Mouse (Mus musculus) liver, embryonic 11.5 days (tissue): ENCODE results near the gene Coro2a. TPM values are rescaled to one million over a fixed set of nuclear protein-coding genes. Genes with fewer than 3 reads are reported as not detected.

ENCODE experiments used
- ATAC-seq: fragments of 200-750 bp; cut with Nextera tagmentation; replicated peaks from 2 replicates; pipeline ENCODE4 v1.8.0; 2017; ENCODE audit warnings: moderate number of reproducible peaks, mild to moderate bottlenecking, moderate TSS enrichment, moderate library complexity; ENCODE audit not compliant: low FRiP score
- DNase-seq: peaks from one replicate; pipeline ENCODE4 v3.0.0-alpha.2; 2017; ENCODE audit warnings: low spot score
- H3K27ac ChIP-seq: fragments of 300-500 bp; sonication (generic); 2 replicates; pipeline ENCODE4 v1.5.1; 2014; ENCODE audit warnings: mild to moderate bottlenecking, low read depth, low read length, control low read depth
- H3K27me3 ChIP-seq: fragments of 300-500 bp; sonication (generic); replicated peaks from 2 replicates; pipeline ENCODE4 v1.6.1; 2014; ENCODE audit warnings: low read length, mixed read lengths; ENCODE audit not compliant: control insufficient read depth, insufficient read depth
- H3K36me3 ChIP-seq: fragments of 300-500 bp; sonication (generic); 2 replicates; pipeline ENCODE4 v1.6.1; 2014; ENCODE audit warnings: mild to moderate bottlenecking, low read length, moderate library complexity, mixed read lengths; ENCODE audit not compliant: control insufficient read depth, insufficient read depth
- H3K4me1 ChIP-seq: fragments of 300-500 bp; sonication (generic); replicated peaks from 2 replicates; pipeline ENCODE4 v1.6.1; 2014; ENCODE audit warnings: low read length, mixed read lengths; ENCODE audit not compliant: control insufficient read depth, insufficient read depth
- H3K4me2 ChIP-seq: fragments of 300-500 bp; sonication (generic); 2 replicates; pipeline ENCODE4 v1.6.1; 2014; ENCODE audit warnings: mild to moderate bottlenecking, control low read depth, moderate library complexity
- H3K4me3 ChIP-seq: fragments of 300-500 bp; sonication (generic); 2 replicates; pipeline ENCODE4 v1.5.1; 2014; ENCODE audit warnings: low read depth, low read length, control low read depth
- H3K9ac ChIP-seq: fragments of 300-500 bp; sonication (generic); 2 replicates; pipeline ENCODE4 v1.6.1; 2014; ENCODE audit warnings: low read depth, low read length, control low read depth
- H3K9me3 ChIP-seq: fragments of 300-500 bp; sonication (generic); 2 replicates; pipeline ENCODE4 v1.6.1; 2016; ENCODE audit warnings: low read length, inconsistent platforms, mixed read lengths; ENCODE audit not compliant: control insufficient read depth
- WGBS: fragments of 180-500 bp; shearing (Covaris S2); extraction: QIAGEN DNeasy Blood & Tissue Kit; methylation state at CpG from one replicate; pipeline ENCODE4 v1.1.7; 2014; 5-methylcytosine and 5-hydroxymethylcytosine counted together
- polyA plus RNA-seq: library from polyadenylated mRNA; unstranded; fragments of >200 nt; fragmentation: Nextera tagmentation; extraction: Ambion mirVana; gene quantifications from 2 replicates; pipeline ENCODE4 v1.2.1, GENCODE M21; 2014

Gene Coro2a
- polyA plus RNA-seq, 1 experiment from 2014 or later = 4.8 TPM

DNA sequence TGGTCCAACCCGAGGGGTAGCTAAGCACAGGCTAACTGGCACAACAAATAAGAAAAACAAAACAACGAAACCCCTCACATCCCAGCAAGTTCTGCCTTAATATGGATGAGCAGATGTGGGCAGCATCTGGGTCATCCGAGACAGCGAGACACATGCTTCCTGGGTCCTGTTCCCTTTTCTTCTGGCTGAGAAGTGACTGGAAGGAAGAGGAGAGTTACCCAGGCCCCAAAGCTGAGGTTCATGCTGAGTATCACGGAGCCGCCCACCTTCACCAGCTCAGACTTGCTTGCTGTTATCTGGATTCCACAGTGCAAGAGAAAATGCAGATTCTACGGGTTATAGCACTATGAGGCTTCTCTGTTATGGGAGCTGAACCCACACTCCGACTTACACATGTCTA, 18.9 kb upstream of the Coro2a start:
- Histone ChIP-seq H3K4me2 (peak overlapping the region; percentile 61), H3K27ac (no peak overlapping the region), H3K9ac (no peak overlapping the region), H3K36me3 (no peaks in the 10 kb centered on the region), H3K4me3 (peak overlapping the region; percentile 35; the same call in 1 of the 2 replicates), H3K4me1 (peaks cover 11% of the 10 kb centered on the region; the same call in 1 of the 2 replicates), H3K27me3 (peaks cover 3% of the 10 kb centered on the region), H3K9me3 (no peaks in the 10 kb centered on the region)
- DNase-seq (no peak), ATAC-seq (no peak)
- WGBS = 58% methylated on average over 8 of the region's 8 CpGs

DNA sequence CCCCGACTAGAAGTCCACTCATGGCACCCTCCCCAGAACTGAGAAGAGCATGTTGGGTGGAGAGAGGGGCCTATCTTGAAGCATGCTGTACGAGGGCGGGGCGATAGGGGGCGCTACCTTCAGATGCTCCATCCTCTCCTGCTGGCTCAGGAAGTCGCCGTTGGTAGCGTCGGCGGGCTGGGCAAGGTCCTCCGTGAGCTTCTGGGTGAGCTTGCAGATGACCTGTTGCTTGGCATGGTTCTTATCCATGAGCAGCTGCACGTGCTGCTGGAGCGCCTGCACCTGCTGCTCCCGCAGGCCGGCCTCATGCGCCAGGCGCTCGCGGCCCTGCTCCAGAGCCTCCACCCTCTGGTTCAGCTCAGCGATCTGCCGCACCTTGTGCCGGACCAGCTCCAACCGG, 18.3 kb upstream of the Coro2a start:
- H3K4me1 ChIP-seq = peaks cover 11% of the 10 kb centered on the region; the same call in 1 of the 2 replicates
- peaks cover 3% of the 10 kb centered on the region for H3K27me3 ChIP-seq
- no peaks in the 10 kb centered on the region for H3K36me3 ChIP-seq
- no peaks in the 10 kb centered on the region for H3K9me3 ChIP-seq
- DNase-seq = peak; percentile 63
- 0 out of 2 replicates have a peak overlapping the region, but pooled peaks have one; percentile 17 for H3K9ac ChIP-seq
- peak; percentile 63 for ATAC-seq
- no peak overlapping the region for H3K27ac ChIP-seq
- peak overlapping the region; percentile 61 for H3K4me2 ChIP-seq
- WGBS = 15% methylated on average over 23 of the region's 23 CpGs
- peak overlapping the region; percentile 35 for H3K4me3 ChIP-seq

DNA sequence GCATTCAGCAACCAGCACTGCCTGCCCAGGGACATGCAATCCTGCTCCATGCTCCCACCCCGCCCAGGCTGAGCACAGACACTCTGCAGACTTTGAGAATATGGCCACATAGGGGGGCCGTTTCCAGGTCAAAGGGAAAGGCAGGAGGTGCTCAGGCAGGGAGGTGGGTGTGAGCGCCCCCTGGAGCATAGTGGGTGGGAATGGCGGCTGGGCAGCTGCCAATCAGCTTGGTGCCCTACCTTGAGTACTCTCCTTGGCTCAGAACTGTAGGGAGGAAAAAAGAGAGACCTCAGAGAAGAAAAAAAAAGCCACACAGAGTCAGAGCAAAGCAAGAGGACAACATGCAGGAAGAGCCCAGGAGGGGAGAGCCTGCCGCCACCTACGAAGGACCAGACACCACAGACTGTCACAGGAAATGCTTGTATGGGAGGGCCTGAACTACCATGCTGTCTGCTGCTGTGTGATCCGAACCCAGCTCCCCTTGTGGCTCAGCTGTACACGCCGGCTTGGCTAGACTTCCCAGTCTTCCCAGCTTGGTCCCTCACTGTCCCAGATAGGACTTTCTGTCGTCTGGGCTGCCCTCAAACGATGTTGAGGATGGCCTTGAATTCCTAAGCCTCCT, 16.3 kb upstream of the Coro2a start:
- Histone ChIP-seq H3K4me3 (no peak overlapping the region), H3K27me3 (peaks cover 7% of the 10 kb centered on the region), H3K4me2 (no peak overlapping the region), H3K36me3 (no peaks in the 10 kb centered on the region), H3K4me1 (peaks cover 20% of the 10 kb centered on the region), H3K9me3 (no peaks in the 10 kb centered on the region), H3K9ac (no peak overlapping the region), H3K27ac (no peak overlapping the region)
- 46% methylated on average over 11 of the region's 11 CpGs for WGBS
- ATAC-seq = no peak
- no peak for DNase-seq

- no peak overlapping the region for H3K9ac ChIP-seq
- no peaks in the 10 kb centered on the region for H3K36me3 ChIP-seq
- peaks cover 7% of the 10 kb centered on the region for H3K27me3 ChIP-seq
- H3K4me3 ChIP-seq = no peak overlapping the region
- H3K4me1 ChIP-seq = peaks cover 21% of the 10 kb centered on the region
- H3K9me3 ChIP-seq = no peaks in the 10 kb centered on the region
- H3K4me2 ChIP-seq = no peak overlapping the region
- DNase-seq (no peak), ATAC-seq (no peak)
- no peak overlapping the region for H3K27ac ChIP-seq
- 62% methylated on average over 6 of the region's 6 CpGs for WGBS
Observed at GRCm38 (mm10) chr4:46617408-46617807, 15.4 kb upstream of the Coro2a start.

DNA sequence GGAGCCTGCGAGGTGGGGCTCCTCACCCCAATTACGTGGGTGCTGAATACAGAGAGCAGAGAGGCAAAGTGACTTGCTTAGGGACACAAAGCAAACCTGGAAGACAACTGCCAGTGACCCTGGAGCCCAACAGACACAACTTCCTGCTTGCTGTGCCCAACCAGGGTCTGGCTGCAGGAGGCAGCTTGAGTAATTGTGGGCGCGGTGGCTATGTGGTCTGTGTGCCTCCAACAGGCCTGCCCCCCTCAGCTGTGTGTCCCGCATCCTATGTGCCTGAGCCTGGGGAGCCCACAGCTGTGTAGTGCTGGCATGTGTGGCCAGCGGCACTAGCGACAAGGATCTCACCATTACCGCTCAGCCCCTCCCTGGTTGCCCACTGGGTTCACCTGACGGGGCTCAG, 12.6 kb upstream of the Coro2a start:
- Histone ChIP-seq H3K27me3 (peaks cover 5% of the 10 kb centered on the region), H3K9me3 (no peaks in the 10 kb centered on the region), H3K4me2 (no peak overlapping the region), H3K9ac (no peak overlapping the region), H3K36me3 (no peaks in the 10 kb centered on the region), H3K27ac (no peak overlapping the region), H3K4me3 (no peak overlapping the region), H3K4me1 (peaks cover 11% of the 10 kb centered on the region)
- no peak for ATAC-seq
- no peak for DNase-seq
- WGBS = 51% methylated on average over 9 of the region's 9 CpGs

- no peak overlapping the region for H3K27ac ChIP-seq
- no peak overlapping the region for H3K4me2 ChIP-seq
- peaks cover 6% of the 10 kb centered on the region; the same call in 1 of the 2 replicates for H3K27me3 ChIP-seq
- ATAC-seq (no peak), DNase-seq (no peak)
- no peak overlapping the region for H3K4me3 ChIP-seq
- WGBS = 34% methylated on average over 12 of the region's 12 CpGs
- peaks cover 11% of the 10 kb centered on the region for H3K4me1 ChIP-seq
- H3K9ac ChIP-seq = no peak overlapping the region
- H3K36me3 ChIP-seq = no peaks in the 10 kb centered on the region
- H3K9me3 ChIP-seq = no peaks in the 10 kb centered on the region
Observed at GRCm38 (mm10) chr4:46613618-46614017, 11.6 kb upstream of the Coro2a start.

DNA sequence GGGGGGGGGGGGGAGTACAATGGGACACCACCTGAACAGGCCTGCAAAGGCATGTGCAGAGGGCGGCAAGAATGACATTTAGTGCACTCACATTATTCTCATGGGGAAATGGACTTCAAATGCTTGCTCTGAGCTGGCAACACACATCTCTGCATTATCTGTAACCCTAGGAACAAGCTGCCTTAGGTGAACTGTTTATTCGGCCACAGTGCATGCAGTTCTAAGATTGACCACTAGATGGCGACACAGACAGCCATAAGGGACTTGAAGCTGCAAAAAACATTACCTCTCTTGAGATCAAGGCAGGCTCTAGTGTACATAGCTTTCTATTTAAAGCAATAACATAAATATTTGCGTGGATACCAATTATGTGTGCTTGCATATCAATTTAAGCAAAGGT, 9.2 kb upstream of the Coro2a start:
- Histone ChIP-seq H3K27me3 (peaks cover 7% of the 10 kb centered on the region; the same call in 1 of the 2 replicates), H3K9ac (no peak overlapping the region), H3K4me2 (no peak overlapping the region), H3K4me3 (no peak overlapping the region), H3K9me3 (no peaks in the 10 kb centered on the region), H3K4me1 (peaks cover 11% of the 10 kb centered on the region), H3K36me3 (no peaks in the 10 kb centered on the region), H3K27ac (no peak overlapping the region)
- WGBS = 3% methylated on average over 4 of the region's 4 CpGs
- ATAC-seq (0 out of 2 replicates have a peak, but pooled peaks have one; percentile 34), DNase-seq (peak; percentile 77)

- DNase-seq (no peak), ATAC-seq (no peak)
- Histone ChIP-seq H3K4me3 (no peak overlapping the region), H3K9me3 (no peaks in the 10 kb centered on the region), H3K9ac (no peak overlapping the region), H3K4me1 (peaks cover 2% of the 10 kb centered on the region; the same call in 1 of the 2 replicates), H3K4me2 (no peak overlapping the region), H3K36me3 (no peaks in the 10 kb centered on the region), H3K27me3 (peaks cover 3% of the 10 kb centered on the region), H3K27ac (no peak overlapping the region)
- 78% methylated on average over 3 of the region's 3 CpGs for WGBS
Observed at GRCm38 (mm10) chr4:46607601-46608000, 5.6 kb upstream of the Coro2a start.

DNA sequence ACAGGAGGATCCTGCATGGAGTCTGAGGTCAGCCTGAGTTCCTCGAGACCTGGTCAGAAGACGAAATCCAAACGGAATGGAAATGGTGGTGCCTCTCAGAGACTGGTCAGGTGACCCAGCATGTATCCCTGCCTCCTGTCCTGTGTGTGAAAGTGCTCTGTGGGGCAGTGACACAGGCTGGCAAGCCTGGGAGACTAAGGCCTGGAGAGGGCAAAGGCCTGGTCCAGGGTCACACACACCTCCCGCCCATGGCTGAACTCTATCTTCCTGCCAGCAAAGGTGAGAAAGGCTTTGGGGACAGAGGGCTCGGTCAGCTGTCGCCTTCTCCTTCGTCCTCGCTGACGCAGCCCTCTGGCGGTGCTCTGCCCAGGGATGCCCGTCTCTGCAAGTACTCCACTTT, 3.4 kb upstream of the Coro2a start:
- H3K9me3 ChIP-seq = no peaks in the 10 kb centered on the region
- H3K27ac ChIP-seq = no peak overlapping the region
- no peak for ATAC-seq
- H3K4me1 ChIP-seq = peaks cover 7% of the 10 kb centered on the region; the same call in 1 of the 2 replicates
- no peaks in the 10 kb centered on the region for H3K36me3 ChIP-seq
- no peak overlapping the region for H3K4me2 ChIP-seq
- peaks cover 21% of the 10 kb centered on the region for H3K27me3 ChIP-seq
- H3K9ac ChIP-seq = no peak overlapping the region
- H3K4me3 ChIP-seq = no peak overlapping the region
- DNase-seq = no peak
- 64% methylated on average over 11 of the region's 11 CpGs for WGBS
